Mouse (Mus musculus) liver, postnatal 0 days (tissue): ENCODE measurements at regions not wholly inside any gene's neighbourhood (a gene's known extent, or its start where the extent isn't known, plus 50 kb on each side); places are given as distances from the start of the nearest gene placed in this dataset.

Experiments used
- CTCF ChIP-seq: sonication (generic); IDR thresholded peaks from 2 replicates; pipeline ENCODE4 v1.5.1; 2016; ENCODE audit warnings: antibody characterized with exemption, low read depth
- EP300 ChIP-seq: IDR thresholded peaks from 2 replicates; pipeline ENCODE4 v1.6.1; 2016; ENCODE audit warnings: antibody characterized with exemption, low read depth, mild to moderate bottlenecking

- TF ChIP-seq CTCF (no peak), EP300 (no peak)
These were observed 289.6 kb downstream of the Cetn3 start for GRCm38 (mm10) chr13:82072449-82072848.
